8 mouse cellular contexts compared by ENCODE assay signal in genomic region chr2:30471795-30472720, GRCm38 (mm10). TPM values are rescaled to one million over a fixed set of nuclear protein-coding genes. Genes with fewer than 3 reads are reported as not detected.
DNase-seq lines count a peak whose midpoint lies in the region; ATAC-seq and TF ChIP-seq lines count a peak whose summit lies in the region.

No protein-coding gene starts in this region.

- WGBS in heart, adult 2 months, result under 1% methylated on average over 49 of the region's 51 CpGs
- WGBS in kidney, adult 2 months, result under 1% methylated on average over 44 of the region's 51 CpGs
- under 1% methylated on average over 43 of the region's 51 CpGs for WGBS in limb, embryonic 14.5 days
- WGBS in midbrain, embryonic 16.5 days, result under 1% methylated on average over 47 of the region's 51 CpGs

- no peaks in the 10 kb centered on the region for H3K79me2 ChIP-seq in heart, adult 2 months (replicated peaks; ENCODE audit: control insufficient read depth, insufficient read depth, low read length)

- TF ChIP-seq CTCF in heart, adult 2 months (IDR thresholded peaks at IDR 0.05), result 0 out of 2 replicates have a peak, but pooled peaks have one; percentile 17
- TF ChIP-seq CTCF in kidney, adult 2 months (conservative IDR thresholded peaks at IDR 0.05; ENCODE audit: insufficient read depth, insufficient read length, low read depth, low read length), result no peak

- intact Hi-C loops in heart, adult 2 months (cut with DNase I), result loop anchor here (1.0 to 2.0 kb wide), 2 partner anchors 75 to 247 kb away; no protein-coding TSS in a partner anchor

- peak overlapping the region; percentile 79 for H3K4me3 ChIP-seq in heart, adult 2 months
- H3K4me3 ChIP-seq in kidney, adult 2 months (ENCODE audit: insufficient read depth, low read depth, low read length), result peak overlapping the region; percentile 96
- H3K4me3 ChIP-seq in limb, embryonic 14.5 days (replicated peaks; ENCODE audit: low read length), result peak overlapping the region; percentile 96
- H3K4me3 ChIP-seq in midbrain, embryonic 16.5 days (ENCODE audit: low read depth, low read length), result peak overlapping the region; percentile 82

- H3K4me2 ChIP-seq in limb, embryonic 14.5 days (replicated peaks; ENCODE audit: low read depth, low read length, severe bottlenecking), result peak overlapping the region; percentile 99
- peak overlapping the region; percentile 100 for H3K4me2 ChIP-seq in midbrain, embryonic 16.5 days (ENCODE audit: low read length)

- peak overlapping the region; percentile 98 for H3K27ac ChIP-seq in heart, adult 2 months
- peak overlapping the region; percentile 99 for H3K27ac ChIP-seq in kidney, adult 2 months (ENCODE audit: insufficient read depth, low read depth, low read length)
- H3K27ac ChIP-seq in limb, embryonic 14.5 days (replicated peaks; ENCODE audit: low read depth, low read length), result peak overlapping the region; percentile 94
- H3K27ac ChIP-seq in midbrain, embryonic 16.5 days (ENCODE audit: low read length), result peak overlapping the region; percentile 89

- H3K27me3 ChIP-seq in heart, adult 2 months (ENCODE audit: control insufficient read depth, insufficient read depth, low read length), result no peaks in the 10 kb centered on the region
- no peaks in the 10 kb centered on the region for H3K27me3 ChIP-seq in kidney, adult 2 months (replicated peaks; ENCODE audit: control insufficient read depth, insufficient read depth, low read length)
- H3K27me3 ChIP-seq in limb, embryonic 14.5 days (ENCODE audit: control insufficient read depth, insufficient read depth, low read length), result no peaks in the 10 kb centered on the region
- H3K27me3 ChIP-seq in midbrain, embryonic 16.5 days (ENCODE audit: control insufficient read depth, insufficient read depth, low read depth, low read length), result no peaks in the 10 kb centered on the region

- H3K9me3 ChIP-seq in limb, embryonic 14.5 days (ENCODE audit: control insufficient read depth, low read length), result no peaks in the 10 kb centered on the region
- H3K9me3 ChIP-seq in midbrain, embryonic 16.5 days (replicated peaks; ENCODE audit: control insufficient read depth, low read length, poor library complexity, severe bottlenecking), result no peaks in the 10 kb centered on the region

- peaks cover 2% of the 10 kb centered on the region for H3K4me1 ChIP-seq in heart, adult 2 months (ENCODE audit: control insufficient read depth, insufficient read depth, low read length)
- peaks cover 8% of the 10 kb centered on the region; the same call in 1 of the 2 replicates for H3K4me1 ChIP-seq in kidney, adult 2 months (ENCODE audit: control insufficient read depth, insufficient read depth, low read length)
- peaks cover 18% of the 10 kb centered on the region for H3K4me1 ChIP-seq in limb, embryonic 14.5 days (ENCODE audit: control insufficient read depth, insufficient read depth, low read length)
- H3K4me1 ChIP-seq in midbrain, embryonic 16.5 days (ENCODE audit: control insufficient read depth, insufficient read depth, low read length), result peaks cover 30% of the 10 kb centered on the region

- TF ChIP-seq EP300 in heart, adult 2 months (IDR thresholded peaks at IDR 0.05; ENCODE audit: insufficient read depth, low read depth, low read length), result 0 out of 2 replicates have a peak, but pooled peaks have one; percentile 6

- peak; percentile 38 for DNase-seq in cerebellum, adult 11-12 months
- no peak for DNase-seq in cerebellum, adult 11 months
- peak; percentile 95 for DNase-seq in embryo, embryonic 9.5 days (ENCODE audit: extremely low spot score)
- peak; percentile 86 to 92 for DNase-seq in heart, adult 2 months
- DNase-seq in kidney, adult 2 months, result peak; percentile 97
- peak; percentile 93 for DNase-seq in limb, embryonic 14.5 days (ENCODE audit: low spot score)
- peak; percentile 65 to 78 for DNase-seq in spleen, postnatal 4 days (ENCODE audit: low spot score in 2 of 2)

- H3K36me3 ChIP-seq in heart, adult 2 months (ENCODE audit: control insufficient read depth, insufficient read depth, low read length), result no peaks in the 10 kb centered on the region
- no peaks in the 10 kb centered on the region for H3K36me3 ChIP-seq in kidney, adult 2 months (ENCODE audit: control insufficient read depth, insufficient read depth, low read length)
- H3K36me3 ChIP-seq in limb, embryonic 14.5 days (ENCODE audit: control insufficient read depth, insufficient read depth, low read length), result no peaks in the 10 kb centered on the region
- no peaks in the 10 kb centered on the region for H3K36me3 ChIP-seq in midbrain, embryonic 16.5 days (ENCODE audit: control insufficient read depth, insufficient read depth, low read length)

- H3K9ac ChIP-seq in heart, adult 2 months (ENCODE audit: low read depth, low read length), result peak overlapping the region; percentile 94
- peak overlapping the region; percentile 88 for H3K9ac ChIP-seq in limb, embryonic 14.5 days (ENCODE audit: low read depth, low read length, severe bottlenecking)
- H3K9ac ChIP-seq in midbrain, embryonic 16.5 days (ENCODE audit: low read depth, low read length), result peak overlapping the region; percentile 96

- TF ChIP-seq POLR2A in heart, adult 2 months (IDR thresholded peaks at IDR 0.05; ENCODE audit: insufficient read depth, low read depth, low read length), result peak; percentile 85
- no peak for TF ChIP-seq POLR2A in kidney, adult 2 months (IDR thresholded peaks at IDR 0.05; ENCODE audit: low read depth, low read length)
- TF ChIP-seq POLR2A in limb, embryonic 14.5 days (IDR thresholded peaks at IDR 0.05; ENCODE audit: borderline replicate concordance, extremely low read depth, insufficient read depth, insufficient read length), result no peak

- peak; percentile 70 for ATAC-seq in limb, embryonic 14.5 days (ENCODE audit: low FRiP score, low read depth)
- ATAC-seq in midbrain, embryonic 16.5 days, result no peak

RNA-seq across cellular contexts. Expression of gene Ier5l, which starts 2.0 kb away (rescaled TPM):
- 1 to 10 TPM; 2.8 to 3.0 TPM for total RNA-seq in heart, adult 2 months (2021)
- 3.4 and 5.6 TPM in 2 replicates for polyA plus RNA-seq in heart, adult 2 months (2012; rRNA removed)
- polyA plus RNA-seq in kidney, adult 2 months (2012; rRNA removed), result 9.9 and 16.1 TPM in 2 replicates
- 31.0 and 47.8 TPM in 2 replicates for polyA plus RNA-seq in limb, embryonic 14.5 days (2012; rRNA removed)
- polyA plus RNA-seq in limb, embryonic 14.5 days (2014; fragmentation: Nextera tagmentation; extraction: Ambion mirVana), result 3.9 and 7.5 TPM in 2 replicates
- 2.0 TPM in 2 replicates for polyA plus RNA-seq in midbrain, embryonic 16.5 days (2015; fragmentation: Nextera tagmentation; extraction: Ambion mirVana)

RNA-seq across cellular contexts. Expression of gene Ptpa, which starts 56.2 kb away (rescaled TPM):
- 10 to 100 TPM; 82.7 to 91.2 TPM for total RNA-seq in heart, adult 2 months (2021)
- 88.7 and 107 TPM in 2 replicates for polyA plus RNA-seq in heart, adult 2 months (2012; rRNA removed)
- 132 and 176 TPM in 2 replicates for polyA plus RNA-seq in kidney, adult 2 months (2012; rRNA removed)
- 142 and 168 TPM in 2 replicates for polyA plus RNA-seq in limb, embryonic 14.5 days (2012; rRNA removed)
- 74.5 and 87.6 TPM in 2 replicates for polyA plus RNA-seq in limb, embryonic 14.5 days (2014; fragmentation: Nextera tagmentation; extraction: Ambion mirVana)
- polyA plus RNA-seq in midbrain, embryonic 16.5 days (2015; fragmentation: Nextera tagmentation; extraction: Ambion mirVana), result 146 and 156 TPM in 2 replicates

RNA-seq across cellular contexts. Expression of gene Crat, which starts 56.4 kb away (rescaled TPM):
- total RNA-seq in heart, adult 2 months (2021), result 100 to 1,000 TPM; 452 to 542 TPM
- polyA plus RNA-seq in heart, adult 2 months (2012; rRNA removed), result 695 and 713 TPM in 2 replicates
- polyA plus RNA-seq in kidney, adult 2 months (2012; rRNA removed), result 214 and 254 TPM in 2 replicates
- polyA plus RNA-seq in limb, embryonic 14.5 days (2012; rRNA removed), result 25.0 and 31.0 TPM in 2 replicates
- polyA plus RNA-seq in limb, embryonic 14.5 days (2014; fragmentation: Nextera tagmentation; extraction: Ambion mirVana), result 33.4 and 36.1 TPM in 2 replicates
- 23.6 and 26.0 TPM in 2 replicates for polyA plus RNA-seq in midbrain, embryonic 16.5 days (2015; fragmentation: Nextera tagmentation; extraction: Ambion mirVana)
